Mouse (Mus musculus) stomach, embryonic 14.5 days (tissue): ENCODE measurements around the gene Sox13. TPM values are rescaled to one million over a fixed set of nuclear protein-coding genes. Genes with fewer than 3 reads are reported as not detected.

Source experiments
- ATAC-seq: fragments of 200-750 bp; cut with Nextera tagmentation; 2 replicates; pipeline ENCODE4 v1.8.0; 2017; ENCODE audit warnings: low read depth, moderate TSS enrichment; ENCODE audit not compliant: insufficient number of reproducible peaks, insufficient read depth, low FRiP score
- H3K27ac ChIP-seq: fragments of 300-500 bp; sonication (generic); 2 replicates; pipeline ENCODE4 v1.5.1; 2014; ENCODE audit warnings: mild to moderate bottlenecking, low read length, moderate library complexity, mixed read lengths
- H3K27me3 ChIP-seq: fragments of 300-500 bp; sonication (generic); 2 replicates; pipeline ENCODE4 v1.6.1; 2014; ENCODE audit warnings: low read length, control low read depth, mixed read lengths; ENCODE audit not compliant: control insufficient read depth, insufficient read depth
- H3K36me3 ChIP-seq: fragments of 300-500 bp; sonication (generic); 2 replicates; pipeline ENCODE4 v1.6.1; 2014; ENCODE audit warnings: mild to moderate bottlenecking, control low read depth, low read length, moderate library complexity, mixed read lengths; ENCODE audit not compliant: control insufficient read depth, insufficient read depth
- H3K4me1 ChIP-seq: fragments of 300-500 bp; sonication (generic); 2 replicates; pipeline ENCODE4 v1.6.1; 2014; ENCODE audit warnings: low read length, control low read depth, mixed read lengths; ENCODE audit not compliant: control insufficient read depth, insufficient read depth
- H3K4me2 ChIP-seq: fragments of 300-500 bp; sonication (generic); replicated peaks from 2 replicates; pipeline ENCODE4 v1.6.1; 2014; ENCODE audit warnings: low read depth, low read length, control low read depth
- H3K4me3 ChIP-seq: fragments of 300-500 bp; sonication (generic); 2 replicates; pipeline ENCODE4 v1.5.1; 2014; ENCODE audit warnings: low read depth, low read length, control low read depth
- H3K9ac ChIP-seq: fragments of 300-500 bp; sonication (generic); replicated peaks from 2 replicates; pipeline ENCODE4 v1.6.1; 2014; ENCODE audit warnings: low read depth, mild to moderate bottlenecking, control low read depth, low read length, moderate library complexity, mixed read lengths
- H3K9me3 ChIP-seq: fragments of 300-500 bp; sonication (generic); 2 replicates; pipeline ENCODE4 v1.6.1; 2016; ENCODE audit warnings: low read depth, low read length, control low read depth; ENCODE audit not compliant: control insufficient read depth
- WGBS: fragments of 180-500 bp; shearing (Covaris S2); extraction: QIAGEN DNeasy Blood & Tissue Kit; methylation state at CpG from one replicate; pipeline ENCODE4 v1.1.7; 2014; 5-methylcytosine and 5-hydroxymethylcytosine counted together
- polyA plus RNA-seq: library from polyadenylated mRNA; unstranded; fragments of >200 nt; fragmentation: Nextera tagmentation; extraction: Ambion mirVana; gene quantifications from 2 replicates; pipeline ENCODE4 v1.2.1, GENCODE M21; 2014

Gene Sox13
- polyA plus RNA-seq, 1 experiment from 2014 or later: 8.2 TPM

DNA sequence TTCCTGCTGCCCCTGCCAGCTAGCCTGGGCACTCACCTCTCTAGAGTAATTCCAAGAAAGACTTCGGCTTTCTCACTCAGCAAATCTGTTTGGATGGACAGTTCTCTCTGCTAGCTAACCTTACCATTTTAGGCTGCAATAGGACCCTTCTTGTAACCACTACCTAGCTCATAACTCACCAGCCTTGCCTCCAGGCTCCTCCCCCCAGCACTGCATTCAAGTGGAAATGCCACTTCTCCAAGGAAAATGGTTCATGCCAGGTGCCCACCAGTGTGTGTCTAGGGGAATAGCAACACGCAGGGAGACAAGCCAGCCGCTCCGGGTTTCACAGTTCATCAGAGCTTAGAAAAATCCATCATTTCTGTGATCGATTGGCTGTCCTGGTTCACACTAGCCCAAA, 46.6 kb downstream of the Sox13 start:
- H3K9ac ChIP-seq: no peak overlapping the region
- no peak overlapping the region for H3K27ac ChIP-seq
- H3K27me3 ChIP-seq: no peaks in the 10 kb centered on the region
- WGBS: 89% methylated on average over 5 of the region's 5 CpGs
- no peak overlapping the region for H3K4me3 ChIP-seq
- peaks cover 6% of the 10 kb centered on the region for H3K4me1 ChIP-seq
- H3K9me3 ChIP-seq: no peaks in the 10 kb centered on the region
- no peak for ATAC-seq
- no peaks in the 10 kb centered on the region for H3K36me3 ChIP-seq
- H3K4me2 ChIP-seq: no peak overlapping the region

DNA sequence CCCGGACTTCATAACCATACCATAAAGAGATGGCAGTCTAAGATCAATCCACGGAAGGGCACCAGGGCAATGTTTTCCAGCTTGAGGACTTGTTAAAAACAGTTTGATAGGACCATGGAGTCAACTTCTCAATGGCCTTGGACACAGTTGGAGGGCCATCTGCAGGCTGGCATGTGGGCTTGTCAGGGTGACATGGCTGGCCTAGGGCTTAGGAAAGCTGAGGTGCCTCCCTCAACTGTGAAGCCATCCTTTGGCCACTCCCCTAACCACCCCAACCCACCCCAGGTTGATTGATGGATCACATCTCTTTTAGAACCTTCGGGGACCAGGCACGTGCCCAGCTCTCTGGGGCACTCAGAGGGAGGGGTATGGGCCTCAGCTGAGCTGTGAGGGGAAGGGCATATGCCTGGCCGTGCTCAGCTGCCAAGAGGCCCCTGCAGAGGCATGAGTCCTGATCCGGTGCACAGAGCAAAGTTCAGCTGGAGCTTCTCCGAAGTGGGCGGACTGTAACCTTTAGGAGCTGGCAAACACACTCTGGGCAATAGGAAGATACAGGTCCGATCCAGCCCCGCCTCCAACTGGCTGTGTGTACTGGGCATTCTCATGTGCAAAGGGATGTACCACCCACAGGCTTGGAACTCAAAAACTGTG, 48.4 kb downstream of the Sox13 start:
- peaks cover 6% of the 10 kb centered on the region for H3K4me1 ChIP-seq
- H3K27me3 ChIP-seq: no peaks in the 10 kb centered on the region
- no peaks in the 10 kb centered on the region for H3K36me3 ChIP-seq
- WGBS: 56% methylated on average over 10 of the region's 10 CpGs
- H3K27ac ChIP-seq: no peak overlapping the region
- H3K9me3 ChIP-seq: no peaks in the 10 kb centered on the region
- ATAC-seq: no peak
- no peak overlapping the region for H3K4me2 ChIP-seq
- H3K4me3 ChIP-seq: no peak overlapping the region
- no peak overlapping the region for H3K9ac ChIP-seq

DNA sequence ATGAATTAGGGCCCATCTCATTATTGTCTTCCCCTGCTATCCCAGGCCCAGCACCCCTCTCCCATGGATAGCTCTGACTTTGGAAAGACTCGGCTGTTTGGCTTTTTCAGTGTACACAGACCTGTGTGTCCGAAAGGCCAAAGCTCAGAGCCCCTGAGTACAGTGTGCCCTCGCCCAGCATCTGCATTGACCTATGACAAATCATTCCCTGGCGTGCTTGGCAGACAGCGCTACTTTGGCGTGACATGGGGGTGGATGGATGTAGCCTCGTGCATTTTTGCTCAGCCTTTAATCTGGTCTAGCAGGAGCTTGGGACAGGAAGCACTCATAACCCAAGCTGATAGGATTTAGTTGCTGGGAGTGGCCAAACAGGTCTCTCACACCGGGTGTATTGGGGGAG, 52.1 kb downstream of the Sox13 start:
- 43% methylated on average over 8 of the region's 8 CpGs for WGBS
- Histone ChIP-seq H3K9me3 (no peaks in the 10 kb centered on the region), H3K36me3 (no peaks in the 10 kb centered on the region), H3K4me1 (peaks cover 7% of the 10 kb centered on the region; the same call in 1 of the 2 replicates), H3K4me3 (no peak overlapping the region), H3K27me3 (no peaks in the 10 kb centered on the region), H3K9ac (no peak overlapping the region), H3K4me2 (no peak overlapping the region), H3K27ac (no peak overlapping the region)
- ATAC-seq: no peak

DNA sequence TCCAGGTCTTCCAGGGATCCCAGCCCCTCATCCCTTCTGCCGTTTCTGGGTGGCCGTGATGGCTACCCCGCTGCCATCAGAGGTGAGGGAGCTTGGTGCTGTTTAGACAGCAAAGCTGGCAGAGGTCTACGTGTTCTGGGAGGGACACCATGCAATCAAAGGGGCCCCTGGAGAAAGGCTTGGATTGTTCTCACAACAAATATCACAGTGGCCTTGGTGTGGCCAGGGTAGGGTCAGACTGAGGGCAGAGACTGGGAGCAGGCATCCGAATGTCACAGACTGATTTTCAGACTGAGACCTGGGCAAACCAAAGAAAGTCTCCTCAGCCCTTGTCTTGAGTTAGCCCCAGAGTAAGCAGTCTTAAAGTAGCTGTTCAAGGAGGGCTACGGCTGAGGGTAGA, 52.7 kb downstream of the Sox13 start:
- Histone ChIP-seq H3K36me3 (no peaks in the 10 kb centered on the region), H3K27ac (no peak overlapping the region), H3K27me3 (no peaks in the 10 kb centered on the region), H3K9ac (no peak overlapping the region), H3K9me3 (no peaks in the 10 kb centered on the region), H3K4me1 (peaks cover 7% of the 10 kb centered on the region; the same call in 1 of the 2 replicates), H3K4me2 (no peak overlapping the region), H3K4me3 (no peak overlapping the region)
- WGBS: 67% methylated on average over 6 of the region's 6 CpGs
- no peak for ATAC-seq

DNA sequence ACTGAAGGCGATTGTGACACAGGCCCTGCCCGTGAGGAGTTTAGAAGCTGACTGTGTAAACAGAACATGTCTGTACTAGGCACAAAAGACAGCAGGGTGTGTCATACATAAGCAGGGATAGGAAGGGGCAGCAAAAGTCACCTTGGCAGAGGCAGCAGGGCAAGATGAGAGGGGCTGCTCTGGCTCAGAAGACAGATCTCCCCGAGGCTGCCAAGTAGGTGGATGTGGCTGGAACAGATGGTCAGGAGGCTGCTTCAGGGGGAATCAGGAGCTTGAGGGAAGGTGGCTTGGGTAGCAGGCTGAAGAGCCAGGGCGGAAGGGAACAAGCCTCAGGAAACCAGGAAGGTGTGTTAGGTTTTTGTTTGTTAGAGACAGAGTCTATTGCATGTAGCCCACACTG, 53.8 kb downstream of the Sox13 start:
- WGBS: 47% methylated on average over 4 of the region's 4 CpGs
- Histone ChIP-seq H3K4me3 (no peak overlapping the region), H3K9me3 (no peaks in the 10 kb centered on the region), H3K27ac (peak overlapping the region; percentile 7; the same call in 1 of the 2 replicates), H3K36me3 (no peaks in the 10 kb centered on the region), H3K27me3 (no peaks in the 10 kb centered on the region), H3K4me1 (peaks cover 7% of the 10 kb centered on the region; the same call in 1 of the 2 replicates), H3K9ac (no peak overlapping the region), H3K4me2 (no peak overlapping the region)
- ATAC-seq: no peak

DNA sequence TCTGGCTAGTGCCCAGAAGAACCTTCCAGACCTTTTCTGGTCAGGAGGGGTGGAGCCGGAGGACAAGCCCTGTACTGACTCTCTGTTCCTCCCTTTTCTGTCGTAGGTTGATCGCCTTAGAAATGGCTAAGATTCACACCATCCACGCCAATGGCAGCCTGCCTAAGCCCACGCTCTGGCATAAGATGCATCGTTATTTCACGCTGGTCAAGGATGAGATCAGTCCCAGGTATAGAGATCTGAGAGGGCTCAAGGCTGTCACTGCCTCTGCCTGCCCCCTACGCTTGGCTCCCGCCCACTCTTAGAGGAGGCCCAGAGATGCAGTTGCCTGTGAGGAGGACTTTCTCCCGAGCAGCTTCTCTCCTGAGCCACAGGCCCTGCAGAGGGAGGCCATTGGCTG, 55.5 kb downstream of the Sox13 start:
- WGBS: 67% methylated on average over 10 of the region's 10 CpGs
- Histone ChIP-seq H3K4me2 (no peak overlapping the region), H3K27me3 (peaks cover 5% of the 10 kb centered on the region), H3K27ac (no peak overlapping the region), H3K4me3 (no peak overlapping the region), H3K36me3 (no peaks in the 10 kb centered on the region), H3K9me3 (no peaks in the 10 kb centered on the region), H3K9ac (no peak overlapping the region), H3K4me1 (peaks cover 10% of the 10 kb centered on the region; the same call in 1 of the 2 replicates)
- no peak for ATAC-seq

DNA sequence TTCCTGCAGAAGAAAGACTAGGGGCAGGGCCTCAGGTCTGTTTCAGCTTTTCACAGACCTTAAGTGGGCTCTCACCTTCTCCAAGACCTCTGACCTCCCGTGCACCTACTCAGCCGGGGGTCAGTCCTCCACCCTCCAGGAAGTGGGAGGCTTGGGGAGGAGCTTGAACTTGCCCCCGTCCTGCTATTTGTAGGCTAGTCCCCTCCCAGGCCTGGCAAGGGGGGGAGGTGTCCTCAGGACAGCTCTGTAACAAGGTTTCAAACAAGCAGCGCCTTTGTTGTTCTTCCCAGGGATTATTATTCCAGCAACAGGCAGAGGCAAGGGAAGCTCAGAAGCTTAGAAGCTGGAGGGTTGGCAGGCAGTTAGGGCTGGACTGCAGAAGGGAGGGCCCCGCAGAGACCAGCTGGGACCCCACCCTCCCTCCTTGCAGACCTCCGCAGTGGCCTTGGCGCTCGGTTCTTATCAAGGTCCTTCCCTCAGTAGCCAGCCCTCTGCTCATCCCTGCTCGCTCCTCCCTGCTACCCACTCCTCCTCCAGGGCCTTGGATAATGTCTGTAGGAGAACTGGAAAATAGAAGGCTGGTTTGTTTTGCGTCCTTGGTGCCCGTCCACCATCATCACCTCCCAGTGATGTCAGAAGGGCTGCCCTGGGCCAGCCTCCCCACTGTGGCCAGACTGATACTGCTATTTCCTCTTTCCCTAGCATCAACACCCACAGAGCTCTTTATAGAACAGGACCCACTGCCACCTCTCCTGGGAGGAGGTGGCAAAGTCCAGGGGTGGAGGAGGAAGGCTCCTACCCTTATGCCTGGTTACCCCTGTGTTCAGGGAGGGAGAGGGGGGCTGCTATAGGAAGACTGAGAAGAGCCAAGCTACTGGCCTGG, 56.3 kb downstream of the Sox13 start:
- Histone ChIP-seq H3K27ac (no peak overlapping the region), H3K4me3 (no peak overlapping the region), H3K4me1 (peaks cover 10% of the 10 kb centered on the region; the same call in 1 of the 2 replicates), H3K4me2 (no peak overlapping the region), H3K9ac (no peak overlapping the region), H3K9me3 (no peaks in the 10 kb centered on the region), H3K27me3 (peaks cover 5% of the 10 kb centered on the region), H3K36me3 (no peaks in the 10 kb centered on the region)
- WGBS: 15% methylated on average over 11 of the region's 11 CpGs
- no peak for ATAC-seq

DNA sequence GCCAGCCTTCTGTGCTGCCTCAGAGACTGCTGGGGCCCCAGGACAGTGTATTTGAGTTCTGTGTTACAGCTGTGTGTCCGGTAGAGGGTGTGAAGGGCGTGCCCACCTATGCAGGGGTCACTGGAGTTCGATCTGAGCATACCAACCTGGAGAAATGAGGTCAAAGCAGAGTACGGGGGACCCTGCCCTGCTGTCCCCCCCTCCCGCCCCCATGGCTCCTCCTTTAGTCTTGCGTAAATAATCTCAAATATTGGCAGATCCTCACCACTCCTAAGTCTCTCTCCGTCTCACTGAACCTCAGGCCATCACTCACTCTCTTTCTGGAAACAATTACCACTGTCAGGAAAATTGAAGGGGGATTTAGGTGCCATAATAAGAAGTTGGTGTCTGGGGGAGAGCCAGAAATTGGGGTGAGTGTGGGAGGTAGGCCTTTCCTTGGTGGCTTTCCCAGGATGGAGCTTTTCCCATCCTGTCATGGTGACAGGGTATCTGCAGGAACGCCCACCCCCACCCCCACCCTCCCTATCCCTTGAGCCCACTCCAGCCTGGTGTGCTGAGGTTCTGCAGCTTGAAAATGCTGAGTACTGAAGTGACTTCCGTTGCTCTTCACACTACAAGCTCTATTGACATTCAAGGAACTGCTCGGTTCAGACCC, 57.1 kb downstream of the Sox13 start:
- Histone ChIP-seq H3K4me2 (no peak overlapping the region), H3K4me3 (no peak overlapping the region), H3K9ac (no peak overlapping the region), H3K27ac (no peak overlapping the region), H3K4me1 (peaks cover 10% of the 10 kb centered on the region; the same call in 1 of the 2 replicates), H3K27me3 (peaks cover 5% of the 10 kb centered on the region), H3K36me3 (no peaks in the 10 kb centered on the region), H3K9me3 (no peaks in the 10 kb centered on the region)
- no peak for ATAC-seq
- 29% methylated on average over 10 of the region's 10 CpGs for WGBS
